Mouse (Mus musculus) intestine, embryonic 16.5 days (tissue): ENCODE results near the gene Tnrc18. TPM values are rescaled to one million over a fixed set of nuclear protein-coding genes. Genes with fewer than 3 reads are reported as not detected.
A peak's percentile ranks its signal among the peaks of the same experiment; 100 is the strongest.

Source experiments
- ATAC-seq: fragments of 200-750 bp; cut with Nextera tagmentation; 2 replicates; pipeline ENCODE4 v1.8.0; 2017; ENCODE audit warnings: moderate TSS enrichment, moderate library complexity
- H3K27ac ChIP-seq: fragments of 300-500 bp; sonication (generic); 2 replicates; pipeline ENCODE4 v1.5.1; 2014; ENCODE audit warnings: mild to moderate bottlenecking, low read length
- H3K27me3 ChIP-seq: fragments of 300-500 bp; sonication (generic); replicated peaks from 2 replicates; pipeline ENCODE4 v1.6.1; 2014; ENCODE audit warnings: low read length, control low read depth, mixed read lengths; ENCODE audit not compliant: control insufficient read depth, insufficient read depth
- H3K36me3 ChIP-seq: fragments of 300-500 bp; sonication (generic); 2 replicates; pipeline ENCODE4 v1.6.1; 2014; ENCODE audit warnings: low read length, control low read depth; ENCODE audit not compliant: control insufficient read depth, insufficient read depth
- H3K4me1 ChIP-seq: fragments of 300-500 bp; sonication (generic); 2 replicates; pipeline ENCODE4 v1.6.1; 2014; ENCODE audit warnings: low read length, control low read depth, mixed read lengths; ENCODE audit not compliant: control insufficient read depth, insufficient read depth
- H3K4me2 ChIP-seq: fragments of 300-500 bp; sonication (generic); 2 replicates; pipeline ENCODE4 v1.6.1; 2014; ENCODE audit warnings: low read depth, low read length, control low read depth
- H3K4me3 ChIP-seq: fragments of 300-500 bp; sonication (generic); 2 replicates; pipeline ENCODE4 v1.5.1; 2014; ENCODE audit warnings: mild to moderate bottlenecking, low read length
- H3K9ac ChIP-seq: fragments of 300-500 bp; sonication (generic); 2 replicates; pipeline ENCODE4 v1.6.1; 2014; ENCODE audit warnings: low read depth, low read length
- H3K9me3 ChIP-seq: fragments of 300-500 bp; sonication (generic); 2 replicates; pipeline ENCODE4 v1.6.1; 2016; ENCODE audit warnings: low read length, control low read depth; ENCODE audit not compliant: control insufficient read depth
- WGBS: fragments of 180-500 bp; shearing (Covaris S2); extraction: QIAGEN DNeasy Blood & Tissue Kit; methylation state at CpG from one replicate; pipeline ENCODE4 v1.1.7; 2014; 5-methylcytosine and 5-hydroxymethylcytosine counted together
- polyA plus RNA-seq: library from polyadenylated mRNA; unstranded; fragments of >200 nt; fragmentation: Nextera tagmentation; extraction: Ambion mirVana; gene quantifications from 2 replicates; pipeline ENCODE4 v1.2.1, GENCODE M21; 2015

Tnrc18 gene
- polyA plus RNA-seq, 1 experiment from 2014 or later, result 10.5 TPM

DNA sequence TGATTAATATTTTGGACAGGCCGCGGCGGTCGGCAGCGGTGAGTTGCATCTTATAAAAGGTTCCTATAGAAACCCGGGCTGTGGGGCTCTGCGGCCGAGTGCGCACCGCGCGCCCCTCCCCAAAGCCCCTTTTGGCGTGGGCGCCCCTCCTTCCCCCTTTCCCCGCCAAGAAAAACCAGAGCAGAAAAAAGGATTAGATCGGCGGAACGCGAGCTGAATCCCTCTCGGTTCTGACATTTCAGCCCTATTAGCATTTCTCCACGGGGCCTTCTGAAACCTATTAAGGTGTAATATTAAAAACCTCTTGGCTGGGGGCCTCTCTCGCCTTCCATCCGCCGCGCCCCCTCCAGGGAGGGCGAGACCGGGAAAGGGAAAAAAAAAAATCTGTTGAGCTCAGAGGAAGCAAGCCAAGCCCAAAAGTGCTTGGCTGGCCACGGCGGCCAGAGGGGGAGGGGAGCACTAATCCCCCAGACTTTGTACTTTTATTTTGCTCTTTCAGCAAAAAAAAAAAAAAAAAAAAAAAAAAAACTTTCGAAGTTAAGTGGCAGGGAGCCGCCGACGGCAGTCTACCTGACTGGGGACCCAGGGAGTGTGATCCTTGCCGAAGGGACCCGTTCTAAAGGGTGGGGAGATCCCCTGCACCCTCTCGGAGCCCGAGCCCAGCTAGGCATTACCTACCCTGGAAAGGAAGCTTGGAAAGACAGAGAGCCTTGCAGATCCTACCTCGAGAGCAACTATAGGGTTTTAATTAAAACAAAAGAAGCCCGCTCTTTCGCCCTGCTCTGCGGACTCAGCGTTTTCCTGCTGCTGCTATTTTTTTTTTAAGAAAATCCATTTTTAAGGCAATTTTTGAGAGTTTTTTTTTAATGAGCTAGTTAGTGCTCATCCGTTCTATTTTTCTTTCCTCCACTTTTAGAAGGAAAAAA lies 1.2 kb upstream of the Tnrc18 start:
- Histone ChIP-seq H3K9ac (peak overlapping the region; percentile 98), H3K4me3 (peak overlapping the region; percentile 95), H3K4me2 (peak overlapping the region; percentile 86), H3K36me3 (no peaks in the 10 kb centered on the region), H3K27me3 (no peaks in the 10 kb centered on the region), H3K9me3 (no peaks in the 10 kb centered on the region), H3K4me1 (peaks cover 1% of the 10 kb centered on the region), H3K27ac (peak overlapping the region; percentile 100)
- WGBS, result under 1% methylated on average over 43 of the region's 43 CpGs
- ATAC-seq, result no peak

GRCm38 (mm10) chr5:142816811-142817523 lies 495 bp downstream of the Tnrc18 start:
- Histone ChIP-seq H3K27ac (peak overlapping the region; percentile 100), H3K36me3 (no peaks in the 10 kb centered on the region), H3K4me2 (peak overlapping the region; percentile 82), H3K9me3 (no peaks in the 10 kb centered on the region), H3K9ac (peak overlapping the region; percentile 98), H3K4me1 (peaks cover 17% of the 10 kb centered on the region), H3K27me3 (no peaks in the 10 kb centered on the region), H3K4me3 (peak overlapping the region; percentile 95)
- WGBS, result under 1% methylated on average over 71 of the region's 71 CpGs
- no peak for ATAC-seq

GRCm38 (mm10) chr5:142816031-142816810 lies 1.2 kb downstream of the Tnrc18 start:
- H3K4me3 ChIP-seq, result peak overlapping the region; percentile 95
- under 1% methylated on average over 39 of the region's 39 CpGs for WGBS
- peaks cover 24% of the 10 kb centered on the region for H3K4me1 ChIP-seq

DNA sequence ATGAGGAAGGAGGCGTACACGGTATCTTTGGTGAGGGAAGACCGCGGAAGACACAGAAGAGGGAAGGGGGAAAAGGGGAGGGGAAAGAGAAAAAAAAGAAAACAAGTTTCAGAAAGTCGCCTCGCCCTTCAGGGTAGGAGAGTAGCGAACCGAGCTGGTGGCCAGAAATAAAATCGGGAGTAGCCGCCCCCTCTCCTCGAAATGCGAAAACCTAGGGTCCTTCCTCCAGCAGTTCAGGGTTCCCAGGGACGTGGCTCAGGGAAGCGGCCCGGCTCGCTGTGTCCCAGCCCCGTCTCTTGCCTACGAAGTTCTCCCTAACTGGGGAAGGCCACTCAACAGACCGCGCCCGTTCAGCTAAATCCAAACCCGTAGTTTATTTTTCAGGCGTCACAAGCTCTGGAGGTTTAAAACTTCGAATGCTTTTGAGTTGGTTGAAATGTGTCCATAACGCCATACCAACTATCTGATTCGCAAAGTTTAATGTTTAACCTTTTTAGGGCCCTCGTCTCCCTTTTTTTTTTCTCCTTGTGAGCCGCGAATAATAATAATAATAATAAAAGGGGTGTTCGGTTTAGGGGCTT lies 2.0 kb downstream of the Tnrc18 start:
- Histone ChIP-seq H3K27me3 (no peaks in the 10 kb centered on the region), H3K36me3 (no peaks in the 10 kb centered on the region), H3K27ac (peak overlapping the region; percentile 100), H3K4me1 (peaks cover 31% of the 10 kb centered on the region), H3K4me3 (peak overlapping the region; percentile 95), H3K9me3 (no peaks in the 10 kb centered on the region), H3K9ac (peak overlapping the region; percentile 98), H3K4me2 (peak overlapping the region; percentile 82)
- no peak for ATAC-seq
- WGBS, result under 1% methylated on average over 30 of the region's 30 CpGs

More at GRCm38 (mm10) chr5:142816031-142816810, 1.2 kb downstream of the Tnrc18 start:
- Histone ChIP-seq H3K36me3 (no peaks in the 10 kb centered on the region), H3K27me3 (no peaks in the 10 kb centered on the region), H3K9ac (peak overlapping the region; percentile 98), H3K27ac (peak overlapping the region; percentile 100), H3K4me2 (peak overlapping the region; percentile 82), H3K9me3 (no peaks in the 10 kb centered on the region)
- ATAC-seq, result no peak

DNA sequence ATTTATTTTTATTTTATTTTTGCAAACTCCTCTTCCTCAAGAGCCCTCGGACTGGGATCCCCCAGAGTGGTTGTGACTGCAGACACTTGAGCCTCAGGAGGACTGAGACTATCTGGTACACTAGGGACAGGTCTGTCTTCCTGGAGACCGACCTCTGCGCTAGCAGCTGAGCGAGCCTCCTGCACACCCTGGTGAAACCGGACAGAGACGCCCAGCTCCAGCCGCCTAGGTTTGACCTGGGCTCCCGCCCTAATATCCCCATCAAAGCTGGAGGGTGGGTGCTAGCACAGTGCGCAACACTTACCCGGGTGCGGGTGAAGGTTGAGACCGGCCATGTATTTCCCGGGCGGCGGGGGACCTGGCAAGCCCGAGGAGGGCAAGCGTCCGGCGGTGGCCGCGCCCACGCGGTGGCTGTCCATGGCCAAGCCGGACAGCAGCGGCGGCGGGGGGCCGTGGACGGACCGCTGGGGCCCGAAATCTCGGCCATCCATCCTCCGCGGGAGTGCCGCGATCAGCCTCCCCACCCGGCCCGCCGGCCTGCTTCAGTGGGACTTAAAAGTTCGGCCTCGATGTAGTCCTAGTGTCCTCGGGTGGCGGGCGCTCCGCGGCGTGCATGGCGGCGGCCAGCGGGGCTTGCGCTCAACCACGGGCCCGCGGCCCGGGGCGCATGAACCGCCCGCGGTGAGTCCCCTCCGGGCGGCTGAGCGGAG lies 2.6 kb downstream of the Tnrc18 start:
- H3K27me3 ChIP-seq, result no peaks in the 10 kb centered on the region
- peak overlapping the region; percentile 100 for H3K27ac ChIP-seq
- under 1% methylated on average over 61 of the region's 62 CpGs for WGBS
- H3K4me3 ChIP-seq, result peak overlapping the region; percentile 95
- peak overlapping the region; percentile 98 for H3K9ac ChIP-seq
- no peak for ATAC-seq
- H3K4me2 ChIP-seq, result peak overlapping the region; percentile 82
- H3K9me3 ChIP-seq, result no peaks in the 10 kb centered on the region
- peaks cover 37% of the 10 kb centered on the region for H3K4me1 ChIP-seq
- H3K36me3 ChIP-seq, result no peaks in the 10 kb centered on the region

DNA sequence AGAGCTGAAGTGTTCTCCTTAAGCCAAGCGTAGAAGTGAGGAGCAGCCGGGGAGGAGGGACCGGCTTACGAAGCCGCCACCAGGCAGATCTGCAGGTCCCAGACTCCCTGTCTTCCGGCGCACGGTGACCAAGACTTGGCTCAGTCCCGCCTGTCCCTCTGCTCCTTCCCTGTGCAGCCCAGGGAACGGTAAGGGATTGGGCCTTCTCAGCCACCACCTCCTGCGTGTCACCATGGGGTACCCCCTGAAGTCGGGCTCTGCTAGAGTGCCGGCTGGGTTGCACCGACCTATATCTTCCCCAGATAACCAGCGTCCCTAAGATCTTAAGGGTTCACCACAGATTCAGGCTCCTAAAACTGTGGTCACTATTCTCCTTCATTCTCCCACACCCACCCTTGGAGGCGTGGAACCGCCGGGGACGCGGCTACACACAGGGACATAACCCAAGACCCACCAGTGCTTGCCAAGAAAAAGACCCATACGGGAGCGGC lies 3.3 kb downstream of the Tnrc18 start:
- 1% methylated on average over 22 of the region's 22 CpGs for WGBS
- ATAC-seq, result no peak

DNA sequence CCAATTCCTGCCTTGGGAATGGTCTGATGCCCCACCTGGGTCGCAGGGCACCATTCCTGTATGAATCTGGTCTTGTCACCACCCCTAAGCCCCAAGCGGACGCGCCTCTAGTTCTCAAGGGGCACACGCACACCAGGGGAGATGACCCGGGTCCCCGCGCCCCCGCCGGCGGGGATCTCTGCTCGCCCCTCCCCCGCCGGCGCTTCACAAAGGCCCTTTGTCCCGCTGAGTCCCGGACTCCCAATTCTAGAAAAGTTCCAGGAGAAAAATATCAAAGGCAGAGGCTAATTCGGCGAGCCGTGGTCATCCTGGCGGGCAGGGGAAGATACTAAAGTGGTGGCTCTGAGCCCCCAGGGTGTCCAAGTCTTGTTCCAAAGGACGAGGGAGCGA lies 3.7 kb downstream of the Tnrc18 start:
- Histone ChIP-seq H3K27me3 (no peaks in the 10 kb centered on the region), H3K9me3 (no peaks in the 10 kb centered on the region), H3K4me1 (peaks cover 38% of the 10 kb centered on the region), H3K9ac (peak overlapping the region; percentile 98), H3K4me3 (peak overlapping the region; percentile 95), H3K36me3 (no peaks in the 10 kb centered on the region), H3K27ac (peak overlapping the region; percentile 100), H3K4me2 (peak overlapping the region; percentile 82)
- no peak for ATAC-seq
- WGBS, result under 1% methylated on average over 23 of the region's 23 CpGs

More for the DNA sequence above, 3.3 kb downstream of the Tnrc18 start:
- H3K4me1 ChIP-seq, result peaks cover 38% of the 10 kb centered on the region
- H3K4me2 ChIP-seq, result peak overlapping the region; percentile 82
- peak overlapping the region; percentile 98 for H3K9ac ChIP-seq
- no peaks in the 10 kb centered on the region for H3K36me3 ChIP-seq
- H3K27me3 ChIP-seq, result no peaks in the 10 kb centered on the region
- peak overlapping the region; percentile 95 for H3K4me3 ChIP-seq
- peak overlapping the region; percentile 100 for H3K27ac ChIP-seq
- no peaks in the 10 kb centered on the region for H3K9me3 ChIP-seq

GRCm38 (mm10) chr5:142812976-142813721 lies 4.3 kb downstream of the Tnrc18 start:
- peak overlapping the region; percentile 100 for H3K27ac ChIP-seq
- no peaks in the 10 kb centered on the region for H3K27me3 ChIP-seq
- 8% methylated on average over 18 of the region's 18 CpGs for WGBS
- H3K36me3 ChIP-seq, result no peaks in the 10 kb centered on the region
- ATAC-seq, result no peak
- H3K4me1 ChIP-seq, result peaks cover 38% of the 10 kb centered on the region
- peak overlapping the region; percentile 82 for H3K4me2 ChIP-seq
- H3K9me3 ChIP-seq, result no peaks in the 10 kb centered on the region
- H3K9ac ChIP-seq, result peak overlapping the region; percentile 98
- H3K4me3 ChIP-seq, result peak overlapping the region; percentile 95
